Mouse (Mus musculus) ES-E14 (cell line): ENCODE results near the gene Cerkl. TPM values are rescaled to one million over a fixed set of nuclear protein-coding genes. Genes with fewer than 3 reads are reported as not detected.

Experiments
- DNase-seq: peaks from one replicate; pipeline ENCODE4 v3.0.0-alpha.2; 2013; ENCODE audit warnings: low read depth, low spot score
- H3K27ac ChIP-seq: 2 replicates; pipeline ENCODE4 v1.5.1; 2012; ENCODE audit warnings: low read depth, mild to moderate bottlenecking, low read length, moderate library complexity, mixed read lengths; ENCODE audit not compliant: poor library complexity, insufficient read depth, severe bottlenecking
- H3K36me3 ChIP-seq: 2 replicates; pipeline ENCODE4 v1.6.1; 2012; ENCODE audit warnings: mild to moderate bottlenecking, low read length, moderate library complexity, mixed read lengths; ENCODE audit not compliant: control insufficient read depth, poor library complexity, insufficient read depth, severe bottlenecking
- H3K4me1 ChIP-seq, 2 experiments: fragments of 150-350 bp in 1 of 2; sonication (generic) in 1 of 2; 2 replicates each; pipeline ENCODE4 v1.6.1; 2012; ENCODE audit warnings: low read length in 2 of 2, mild to moderate bottlenecking in 1 of 2, mixed read lengths in 1 of 2; ENCODE audit not compliant: control insufficient read depth in 2 of 2, insufficient read depth in 2 of 2, poor library complexity in 1 of 2
- H3K4me3 ChIP-seq, 2 experiments: fragments of 150-350 bp in 1 of 2; sonication (generic) in 1 of 2; 2 replicates each; pipeline ENCODE4 v1.5.1; 2012; ENCODE audit warnings: low read length in 2 of 2, low read depth in 1 of 2, mild to moderate bottlenecking in 1 of 2, mixed read lengths in 1 of 2; ENCODE audit not compliant: insufficient read depth in 1 of 2, poor library complexity in 1 of 2, severe bottlenecking in 1 of 2
- H3K9ac ChIP-seq: 2 replicates; pipeline ENCODE4 v1.6.1; 2012; ENCODE audit warnings: low read depth, mild to moderate bottlenecking, low read length, mixed read lengths; ENCODE audit not compliant: poor library complexity, insufficient read depth, severe bottlenecking
- H3K9me3 ChIP-seq: fragments of 150-350 bp; sonication (generic); 2 replicates; pipeline ENCODE4 v1.6.1; 2012; ENCODE audit warnings: low read depth, mild to moderate bottlenecking, low read length; ENCODE audit not compliant: control insufficient read depth, insufficient read depth
- CHD2 ChIP-seq: IDR thresholded peaks from 2 replicates; pipeline ENCODE4 v1.6.1; 2014; ENCODE audit warnings: mild to moderate bottlenecking, low read depth, low read length, inconsistent platforms
- HCFC1 ChIP-seq: IDR thresholded peaks from 2 replicates; pipeline ENCODE4 v1.6.1; 2012; ENCODE audit warnings: low read length, inconsistent platforms, borderline replicate concordance; ENCODE audit not compliant: insufficient read depth
- MAFK ChIP-seq: IDR thresholded peaks from 2 replicates; pipeline ENCODE4 v1.6.1; 2014; ENCODE audit warnings: mild to moderate bottlenecking, low read depth, low read length, inconsistent platforms; ENCODE audit not compliant: insufficient read depth
- ZC3H11A ChIP-seq: IDR thresholded peaks from 2 replicates; pipeline ENCODE4 v1.6.1; 2012; ENCODE audit warnings: low read depth, mild to moderate bottlenecking, inconsistent platforms, low read length, borderline replicate concordance
- ZNF384 ChIP-seq: IDR thresholded peaks from 2 replicates; pipeline ENCODE4 v1.6.1; 2012; ENCODE audit warnings: low read depth, low read length, inconsistent platforms
- in situ Hi-C, 2 experiments: fragments of 600-800 bp; cut with MboI; formaldehyde crosslinking; loops; one replicate each; pipeline ENCODE4 v1.15.1; 2025; ENCODE audit warnings: low sequenced_read_pairs in 2 of 2, inconsistent platforms in 1 of 2; ENCODE audit not compliant: unreplicated experiment in 2 of 2
- total RNA-seq: library from RNA; depleted of rRNA; stranded (reverse); fragments of 300-350 nt; gene quantifications from 2 replicates; pipeline ENCODE4 v1.2.3, GENCODE M21; 2012

Gene Cerkl
- total RNA-seq, 1 experiment = 1.4 TPM

DNA sequence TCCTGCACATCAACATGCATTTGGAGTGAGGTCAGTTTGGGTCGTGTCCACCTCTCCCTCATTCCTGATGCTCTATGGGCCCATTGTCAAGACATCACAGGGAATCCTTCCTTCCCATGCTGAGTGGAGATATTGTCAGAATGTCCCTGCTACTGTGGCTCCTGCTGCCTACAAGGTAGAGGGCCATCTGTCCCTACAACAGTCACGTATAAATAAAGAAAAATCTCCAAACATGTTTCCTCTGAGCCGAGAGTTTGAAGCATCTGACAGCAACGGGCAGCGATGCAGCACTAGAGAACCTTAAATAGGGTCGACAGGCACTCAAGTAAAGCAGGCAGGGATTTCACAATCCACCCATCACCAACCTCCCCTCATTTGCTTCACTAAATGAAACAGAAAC is 13.7 kb downstream of the Cerkl start:
- H3K4me1 ChIP-seq = 0 out of 4 replicates have a peak, but pooled peaks cover 0 to 4% of the 10 kb centered on the region in 2 experiments
- H3K36me3 ChIP-seq = no peaks in the 10 kb centered on the region
- no peak for DNase-seq
- no peaks in the 10 kb centered on the region for H3K9me3 ChIP-seq
- H3K9ac ChIP-seq = no peak overlapping the region
- H3K27ac ChIP-seq = no peak overlapping the region
- no peak for TF ChIP-seq HCFC1
- no peak for TF ChIP-seq ZNF384
- no peak for TF ChIP-seq MAFK
- TF ChIP-seq CHD2 = no peak
- no peak for TF ChIP-seq ZC3H11A
- in situ Hi-C loops = no loop called here
- H3K4me3 ChIP-seq = no peak overlapping the region

DNA sequence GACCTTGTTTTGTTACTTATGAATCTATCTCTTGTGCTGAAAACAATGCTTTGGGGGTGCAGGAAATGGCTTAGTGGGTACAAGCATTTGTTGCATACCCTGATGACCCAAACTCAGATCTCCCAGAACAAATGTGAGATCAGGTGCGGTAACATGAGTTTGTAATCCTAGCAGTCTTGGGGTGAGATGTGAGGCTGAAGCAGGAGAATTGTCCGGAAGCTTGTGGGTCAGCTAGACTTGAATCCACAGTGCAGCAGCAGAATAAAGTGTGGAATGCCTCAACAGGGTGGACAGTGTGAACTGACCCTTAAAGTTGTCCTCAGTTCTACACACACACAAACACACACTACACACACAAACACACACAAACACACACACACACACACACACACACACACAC is 14.4 kb downstream of the Cerkl start:
- no peaks in the 10 kb centered on the region for H3K9me3 ChIP-seq
- TF ChIP-seq ZC3H11A (no peak), ZNF384 (no peak), CHD2 (no peak), HCFC1 (no peak), MAFK (no peak)
- H3K9ac ChIP-seq = no peak overlapping the region
- 0 out of 4 replicates have a peak, but pooled peaks cover 0 to 4% of the 10 kb centered on the region in 2 experiments for H3K4me1 ChIP-seq
- no peak overlapping the region for H3K27ac ChIP-seq
- H3K4me3 ChIP-seq = no peak overlapping the region
- H3K36me3 ChIP-seq = no peaks in the 10 kb centered on the region
- in situ Hi-C loops = no loop called here
- no peak for DNase-seq

DNA sequence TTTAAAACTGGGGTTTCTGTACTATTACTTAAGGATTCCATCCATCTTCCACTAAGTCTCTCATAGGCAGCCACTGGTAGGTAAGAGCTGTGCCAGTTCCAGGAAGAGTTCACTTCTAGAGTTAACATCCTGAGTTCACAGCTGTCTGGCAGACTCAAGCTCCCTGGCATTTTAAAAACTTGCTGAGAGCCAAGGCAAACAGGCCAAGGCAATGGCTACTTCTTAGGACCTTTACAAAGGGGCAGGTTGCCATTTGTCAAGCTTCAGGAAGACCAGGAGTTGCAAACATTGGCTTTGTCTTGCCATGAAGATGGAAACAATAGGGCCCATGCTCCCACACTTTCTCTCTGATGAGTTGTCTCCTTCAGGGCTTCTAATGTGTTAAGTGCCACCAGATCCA is 26.5 kb downstream of the Cerkl start:
- Histone ChIP-seq H3K4me1 (peaks cover 3 to 12% of the 10 kb centered on the region in 2 experiments; a peak in 2 of 4 replicates), H3K36me3 (no peaks in the 10 kb centered on the region), H3K4me3 (no peak overlapping the region), H3K9me3 (no peaks in the 10 kb centered on the region), H3K9ac (no peak overlapping the region), H3K27ac (no peak overlapping the region)
- no peak for TF ChIP-seq ZNF384
- TF ChIP-seq HCFC1 = no peak
- in situ Hi-C loops = no loop called here
- no peak for DNase-seq

DNA sequence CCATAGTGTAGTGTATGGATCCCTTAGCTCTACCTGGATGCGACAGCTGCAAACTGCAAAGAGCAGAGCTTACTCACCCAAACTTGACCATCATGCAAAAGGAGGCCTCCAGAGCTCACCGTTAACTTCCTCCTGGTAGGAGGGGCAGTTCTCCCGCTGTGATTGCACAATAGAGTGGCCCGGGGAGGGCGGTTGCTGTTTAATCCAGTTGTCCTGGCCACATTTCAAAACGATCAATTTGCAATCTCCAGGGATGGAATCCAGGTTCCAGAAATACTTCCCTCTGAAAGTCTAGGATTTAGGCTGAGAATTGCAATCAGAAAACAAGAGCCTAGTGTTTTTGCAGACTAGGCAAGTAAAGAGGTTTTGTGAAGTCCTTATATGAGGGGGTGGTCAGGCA is 26.9 kb downstream of the Cerkl start:
- no peak overlapping the region for H3K27ac ChIP-seq
- H3K36me3 ChIP-seq = no peaks in the 10 kb centered on the region
- TF ChIP-seq MAFK (no peak), CHD2 (no peak), ZNF384 (no peak), HCFC1 (no peak), ZC3H11A (no peak)
- peak overlapping the region in 1 of 2 experiments; percentile 84; a peak in 1 of 4 replicates for H3K4me3 ChIP-seq
- in situ Hi-C loops = no loop called here
- H3K4me1 ChIP-seq = peaks cover 3 to 12% of the 10 kb centered on the region in 2 experiments; a peak in 2 of 4 replicates
- no peaks in the 10 kb centered on the region for H3K9me3 ChIP-seq
- peak; percentile 65 for DNase-seq
- H3K9ac ChIP-seq = no peak overlapping the region

DNA sequence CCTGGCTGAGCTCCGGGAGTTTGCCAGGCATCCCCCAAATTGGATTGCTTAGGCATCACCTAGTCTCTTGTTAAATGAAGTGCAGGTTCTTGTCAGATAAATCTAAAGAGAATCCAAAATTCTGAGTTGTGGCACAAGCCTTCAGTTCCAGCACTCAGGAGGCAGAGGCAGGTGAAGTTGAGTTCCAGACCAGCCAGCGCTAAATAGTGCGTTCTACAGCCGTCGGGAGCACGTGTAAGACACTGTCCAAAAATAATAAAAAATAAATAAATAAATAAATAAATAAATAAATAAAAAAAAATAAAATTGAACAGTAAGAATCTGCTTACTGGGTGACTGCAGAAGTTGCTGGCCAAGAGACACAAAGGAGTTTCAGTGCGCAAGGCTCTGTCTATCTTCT is 27.5 kb downstream of the Cerkl start:
- DNase-seq = no peak
- in situ Hi-C loops = no loop called here

More for the DNA sequence above, 27.5 kb downstream of the Cerkl start:
- Histone ChIP-seq H3K27ac (no peak overlapping the region), H3K4me1 (peaks cover 3 to 12% of the 10 kb centered on the region in 2 experiments; a peak in 2 of 4 replicates), H3K9me3 (no peaks in the 10 kb centered on the region), H3K4me3 (peak overlapping the region; percentile 73 to 84), H3K9ac (no peak overlapping the region), H3K36me3 (no peaks in the 10 kb centered on the region)
- no peak for TF ChIP-seq CHD2
- TF ChIP-seq ZNF384 = no peak
- TF ChIP-seq ZC3H11A = no peak
- TF ChIP-seq HCFC1 = no peak
- no peak for TF ChIP-seq MAFK
